Mouse (Mus musculus) retina, embryonic 14.5 days (tissue): ENCODE data around the gene Gigyf2.

Experiments
- DNase-seq: peaks from one replicate; pipeline ENCODE4 v3.0.0-alpha.2; 2015; ENCODE audit warnings: low spot score

Gene Gigyf2

DNA sequence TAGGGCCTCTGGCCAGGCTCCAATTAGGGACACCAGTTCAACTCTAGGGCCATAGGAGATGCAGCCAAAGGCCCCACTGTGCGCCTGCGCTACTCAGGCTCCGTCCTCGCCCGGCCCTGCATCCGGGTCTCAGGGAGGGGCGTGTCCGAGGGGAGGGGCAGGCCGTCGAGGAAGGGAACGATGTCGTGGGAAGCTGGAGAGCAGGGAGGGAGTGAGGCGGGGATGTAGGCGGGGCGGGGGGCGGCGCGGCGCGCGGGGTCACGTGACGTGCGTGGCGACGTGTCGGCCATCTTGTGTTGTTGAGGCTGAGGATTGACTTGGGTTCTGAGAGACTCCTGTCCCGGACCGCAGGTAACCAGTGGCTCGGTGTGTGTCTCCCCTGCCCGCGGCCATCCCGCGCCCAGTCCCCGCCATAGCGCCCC is at the start of gene Gigyf2:
TSS of gene Gigyf2 (plus strand) at position 257 of the 422 bp plus-strand sequence.
- peak; percentile 95 for DNase-seq

DNA sequence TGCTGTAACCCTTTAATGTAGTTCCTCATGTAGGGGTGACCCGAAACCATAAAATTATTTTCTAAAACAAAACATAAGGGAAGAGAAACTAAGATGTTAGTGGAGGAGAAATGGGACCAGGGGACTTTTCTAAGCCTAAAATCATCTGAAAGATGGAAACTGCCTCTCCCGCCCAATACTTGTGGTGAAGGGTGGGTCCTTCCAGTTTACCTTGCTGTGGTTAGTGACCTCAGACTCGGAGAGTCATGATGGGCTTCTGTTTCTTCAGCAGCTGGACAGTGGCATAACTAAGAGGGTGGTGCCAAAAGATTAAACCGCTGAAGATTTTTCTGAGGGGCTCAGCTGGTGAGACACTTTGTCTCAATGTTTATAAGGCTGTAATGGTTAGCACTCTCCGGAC is 46.5 kb upstream of the Gigyf2 start:
- no peak for DNase-seq

DNA sequence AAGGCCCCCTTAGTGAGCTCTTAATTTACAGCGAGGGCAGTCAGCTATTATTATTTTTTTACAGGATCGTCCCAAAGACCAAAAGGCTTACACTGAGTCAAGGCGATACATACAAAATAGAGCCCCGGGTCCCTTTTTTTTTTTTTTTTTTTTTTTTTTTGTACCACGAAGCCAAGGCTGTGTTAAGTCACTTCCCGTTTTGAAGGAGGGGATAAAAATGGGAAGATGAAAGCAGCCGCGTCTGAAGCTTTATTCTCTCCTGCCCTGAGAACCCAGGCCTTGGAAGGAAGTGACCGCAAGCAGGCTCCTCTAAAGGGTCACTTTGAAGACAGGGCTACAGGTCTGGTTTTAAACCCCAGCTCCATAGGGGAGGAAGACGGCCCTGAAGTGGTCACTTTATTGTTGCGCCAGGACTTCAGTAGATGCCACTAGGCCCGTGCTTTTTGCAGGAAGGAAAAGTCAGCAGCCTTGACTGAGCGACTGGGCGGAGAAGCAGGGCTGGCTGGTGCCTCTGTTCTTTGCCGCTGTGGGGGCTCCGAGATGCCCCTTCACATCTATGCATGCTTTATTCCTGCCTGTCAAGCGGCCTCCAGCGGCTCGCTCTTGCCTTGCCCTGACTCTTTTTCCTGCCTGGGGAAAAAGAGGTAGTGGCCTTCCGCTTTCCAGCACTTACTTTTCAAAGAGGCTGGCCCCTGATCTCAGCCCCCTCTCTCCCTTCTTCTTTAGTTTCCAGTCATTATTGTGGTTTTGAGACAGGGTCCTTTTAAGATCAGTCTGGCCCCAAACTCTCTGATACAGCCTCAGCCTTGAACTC is 45.0 kb upstream of the Gigyf2 start:
- DNase-seq = no peak

DNA sequence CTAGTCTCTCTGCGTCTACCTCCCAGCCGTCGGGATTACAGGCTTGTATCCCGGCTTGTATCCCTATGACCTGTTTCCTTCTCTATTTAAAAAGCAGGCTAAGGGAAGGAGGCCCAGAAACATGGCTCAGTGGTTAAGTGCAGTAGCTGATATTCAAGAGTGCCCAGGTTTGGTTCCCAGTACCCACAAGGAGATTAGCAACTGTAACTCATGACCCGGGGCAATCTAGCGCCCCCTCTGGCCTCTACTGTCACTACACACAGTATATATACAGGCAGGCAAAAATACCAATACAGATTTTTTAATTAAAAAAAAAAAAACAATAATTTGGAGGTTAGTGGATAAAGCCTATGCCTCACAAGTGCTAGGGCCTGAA is 44.4 kb upstream of the Gigyf2 start:
- DNase-seq = no peak

DNA sequence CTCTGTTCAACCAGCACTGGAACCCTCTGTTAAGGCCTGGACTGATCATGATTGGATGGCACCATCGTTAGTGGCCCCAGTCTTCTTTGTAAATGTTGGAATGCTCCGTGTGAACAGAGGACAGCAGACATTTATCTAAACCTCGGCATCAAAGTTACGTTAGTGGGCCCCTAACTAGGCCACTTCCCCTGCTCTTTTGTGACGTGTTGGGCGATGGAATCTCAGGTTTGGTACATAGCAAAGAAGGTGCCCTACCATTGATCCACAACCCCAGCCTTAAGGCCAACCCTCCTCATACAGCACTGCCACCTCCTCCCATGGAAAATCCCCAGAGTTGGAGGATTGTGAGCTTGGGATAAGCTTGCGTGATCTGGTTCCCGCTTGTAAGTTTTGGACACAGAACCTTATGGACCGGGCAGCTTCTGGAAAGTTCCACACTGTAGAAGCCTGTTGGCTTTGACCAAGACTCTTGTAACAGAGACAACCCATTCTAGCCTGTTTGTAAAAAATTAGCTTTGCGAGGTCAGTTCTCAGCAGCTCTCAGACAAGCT is 43.3 kb upstream of the Gigyf2 start:
- no peak for DNase-seq

DNA sequence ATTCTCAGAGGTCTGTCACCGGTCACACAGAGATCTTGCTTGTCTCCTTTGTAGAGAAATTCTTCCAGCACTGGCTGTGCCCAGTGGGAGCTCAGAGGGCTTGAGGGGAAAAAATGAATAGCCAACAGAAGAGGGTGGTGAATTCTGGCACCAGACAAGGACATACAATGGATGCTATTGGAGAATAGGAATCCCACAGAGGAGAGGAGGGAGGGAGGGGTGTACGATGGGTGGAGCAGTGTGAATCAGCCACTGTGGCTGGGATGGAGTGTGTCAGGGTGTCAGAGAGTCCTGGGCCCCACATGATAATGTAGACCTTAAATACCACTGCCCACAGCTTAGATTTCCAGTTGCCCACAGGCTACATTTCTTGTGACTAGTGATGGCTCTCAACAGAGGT is 39.7 kb upstream of the Gigyf2 start:
- DNase-seq = no peak

DNA sequence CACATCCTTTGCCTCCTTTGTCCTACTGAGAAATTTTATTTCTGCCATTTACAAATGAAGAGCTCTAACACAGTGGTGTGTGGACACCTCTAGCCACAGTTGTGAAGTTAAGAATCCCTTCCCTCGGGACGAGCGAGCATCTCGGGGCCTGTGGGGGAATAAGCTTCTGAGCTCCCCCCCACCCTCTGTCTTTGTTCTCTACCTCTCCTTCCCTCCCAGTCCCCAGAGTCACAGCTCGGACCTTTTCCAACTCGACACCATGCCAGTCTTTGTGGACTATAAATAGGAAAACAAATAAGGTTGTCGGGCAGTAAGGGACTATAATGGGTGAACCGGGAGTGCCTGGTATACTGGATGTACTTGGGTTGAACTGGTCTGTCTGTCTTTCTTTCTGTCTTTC is 35.4 kb upstream of the Gigyf2 start:
- DNase-seq = no peak

DNA sequence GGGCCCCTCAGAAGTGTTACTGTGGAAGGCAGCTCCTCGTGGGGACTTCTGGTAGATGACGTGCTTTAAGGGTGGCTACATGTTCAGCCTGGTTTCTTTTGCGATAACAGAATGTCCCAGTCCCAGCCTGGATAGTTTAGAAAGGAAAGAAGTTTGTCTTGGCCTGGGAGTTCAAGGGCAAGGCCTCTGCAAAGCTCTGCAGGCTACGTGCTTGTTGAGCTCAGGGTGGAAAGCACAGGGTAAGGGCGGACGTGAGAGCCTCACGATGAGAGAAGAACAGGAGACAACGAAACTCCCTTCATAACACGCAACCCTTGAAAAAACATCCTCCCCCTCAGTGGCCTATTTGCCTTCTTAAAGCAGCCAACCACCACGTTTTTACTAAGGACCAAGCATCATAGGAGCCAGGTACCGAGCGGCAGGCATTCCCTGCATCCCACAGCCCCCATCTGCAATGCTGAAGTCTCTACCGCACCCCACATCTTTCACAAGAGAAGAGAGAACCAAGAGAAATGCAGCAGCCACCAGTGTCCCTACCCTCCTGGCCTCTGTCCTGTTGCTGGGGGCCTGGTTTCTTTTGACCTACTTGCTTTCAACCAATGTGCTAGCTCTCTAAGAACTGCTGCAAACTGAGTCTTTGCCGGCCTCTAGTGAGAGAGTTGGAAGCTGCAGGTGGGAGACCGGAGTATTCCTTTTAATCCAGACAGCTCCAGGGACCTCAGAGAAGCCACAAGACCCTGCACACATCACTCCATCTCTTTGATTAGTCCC is 34.2 kb upstream of the Gigyf2 start:
- DNase-seq = peak; percentile 83

DNA sequence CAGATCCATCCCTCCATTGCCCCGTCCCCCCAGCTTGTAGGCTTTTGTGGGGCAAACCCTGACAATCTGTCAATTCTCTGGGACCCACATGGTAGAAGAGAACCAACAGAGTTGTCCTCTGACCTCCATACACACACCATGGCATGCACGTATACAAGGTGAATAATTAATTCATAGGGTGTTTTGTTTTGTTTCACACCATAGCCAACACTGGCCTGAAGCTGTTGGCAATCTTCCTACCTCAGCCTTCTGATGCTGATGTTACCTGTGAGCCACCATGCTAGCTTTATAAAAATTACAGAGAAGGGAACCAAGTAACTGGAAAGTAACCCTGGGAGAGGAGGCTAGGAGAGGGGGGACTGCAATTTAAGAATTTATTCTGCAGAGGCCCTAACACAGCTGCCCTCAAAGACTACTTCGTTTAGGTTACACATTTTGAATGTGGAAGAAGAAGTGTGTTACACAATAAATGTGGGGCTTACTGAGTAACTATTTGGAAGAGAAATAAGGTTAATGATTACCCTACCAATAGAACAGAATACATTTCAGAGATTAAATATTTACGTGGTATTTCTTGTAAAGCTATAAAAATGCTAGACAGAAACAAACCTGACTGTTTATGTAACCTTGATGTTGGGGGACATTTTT is 32.6 kb upstream of the Gigyf2 start:
- DNase-seq = no peak

DNA sequence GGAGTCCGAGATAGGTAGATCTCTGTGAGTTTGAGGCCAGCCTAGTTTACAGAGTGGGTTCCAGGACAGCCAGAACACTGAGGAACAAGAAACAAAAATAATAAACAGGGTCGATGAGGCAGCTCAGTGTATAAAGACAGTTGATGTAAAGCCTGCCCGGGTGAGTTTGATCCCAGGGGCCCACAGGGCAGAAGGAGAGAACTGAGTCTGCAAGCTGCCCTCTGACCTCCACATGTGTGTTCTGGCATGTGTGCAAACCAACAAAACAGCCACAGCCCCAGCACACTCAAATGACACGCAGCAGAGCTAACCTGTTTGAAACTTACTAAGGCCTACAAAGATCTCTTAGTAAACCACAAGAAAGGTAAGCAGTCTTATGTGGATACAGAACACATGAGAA is 31.8 kb upstream of the Gigyf2 start:
- DNase-seq = no peak

DNA sequence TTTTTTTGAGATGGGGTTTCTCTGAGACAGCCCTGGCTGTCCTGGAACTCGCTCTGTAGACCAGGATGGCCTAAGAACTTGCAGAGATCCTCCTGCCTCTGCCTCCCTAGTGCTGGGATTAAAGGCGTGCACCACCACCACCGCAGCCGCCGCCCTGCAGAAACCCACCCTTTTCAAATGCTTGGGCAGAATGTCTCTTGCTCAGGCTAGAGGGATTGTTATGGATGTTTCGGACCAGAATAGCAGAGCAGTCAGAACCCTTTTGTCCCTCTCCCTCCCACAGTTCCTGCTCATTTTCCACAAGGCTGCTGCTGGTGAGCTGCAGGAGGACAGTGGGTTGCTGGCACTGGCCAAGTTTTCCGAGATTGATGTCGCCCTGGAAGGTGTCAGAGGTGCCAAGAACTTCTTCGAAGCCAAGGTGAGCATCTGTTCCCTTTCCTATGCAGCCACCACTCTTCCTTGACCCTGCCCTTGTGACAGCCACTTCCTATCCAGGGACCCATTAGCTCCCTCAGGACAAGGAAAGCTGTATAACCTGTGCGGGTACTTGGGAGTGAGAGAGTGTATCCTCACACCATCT is 29.4 kb upstream of the Gigyf2 start:
- no peak for DNase-seq

DNA sequence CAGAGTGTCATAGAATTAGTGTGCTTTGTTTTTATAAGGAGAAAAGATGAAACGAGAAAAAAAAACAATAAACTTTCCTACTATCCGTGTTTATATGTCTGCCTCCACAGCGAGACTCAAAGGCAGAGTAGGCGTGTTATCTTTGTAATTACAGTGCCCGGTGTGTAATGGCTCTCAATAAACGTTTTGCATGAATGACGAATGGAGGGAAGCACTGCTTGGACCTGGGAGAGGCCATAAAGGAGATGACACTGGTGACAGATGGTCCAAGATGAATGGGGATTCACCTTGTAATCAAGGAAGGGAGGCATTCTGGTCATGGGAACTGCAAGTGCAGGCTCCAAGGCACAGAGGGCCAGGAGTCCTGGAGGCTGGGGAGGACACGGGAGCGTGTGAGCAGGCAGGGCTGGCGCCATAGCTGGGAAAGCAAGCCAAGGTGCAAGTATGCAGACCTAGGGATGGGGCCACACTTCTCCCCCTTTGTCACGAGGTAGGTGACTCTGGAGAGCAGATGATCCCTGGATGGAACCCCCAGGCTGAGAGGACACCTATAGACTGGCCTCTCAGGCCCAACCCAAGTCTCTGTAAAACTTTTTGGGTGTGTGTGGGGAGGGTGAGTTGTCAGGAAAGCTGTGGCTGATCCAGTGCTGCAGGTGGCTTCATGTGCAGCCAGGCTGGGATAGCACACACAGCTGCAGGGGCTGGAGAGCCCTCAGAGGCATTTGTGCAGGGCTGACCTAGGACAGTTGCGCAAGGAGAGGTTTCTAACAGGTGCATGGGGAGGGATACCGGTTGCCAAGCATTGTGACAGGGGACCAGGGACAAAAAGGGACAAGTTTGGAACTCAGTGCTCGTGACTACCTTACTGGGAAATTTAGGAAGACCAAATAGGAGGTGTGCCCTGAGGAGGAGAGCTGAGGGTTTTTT is 26.2 kb upstream of the Gigyf2 start:
- DNase-seq = no peak

DNA sequence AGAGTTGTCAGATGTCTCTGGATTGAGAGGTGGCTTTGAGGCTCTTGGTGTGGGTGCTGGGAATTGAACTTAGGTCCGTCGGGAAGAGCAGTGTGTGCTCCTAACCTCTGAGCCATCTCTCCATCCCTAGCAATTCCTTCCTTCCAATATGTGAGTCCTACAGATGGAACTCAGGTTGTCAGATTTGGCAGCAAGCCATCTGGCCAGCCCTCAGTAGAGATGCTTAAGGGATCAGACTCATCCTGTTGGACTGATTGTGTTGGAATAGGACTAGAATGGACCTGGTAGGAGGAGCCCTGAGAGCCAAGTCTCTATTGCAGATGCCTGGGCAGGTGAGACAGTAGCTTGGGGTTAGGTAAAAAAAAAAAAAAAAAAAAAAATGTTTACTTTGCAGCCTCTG is 24.8 kb upstream of the Gigyf2 start:
- DNase-seq = no peak

DNA sequence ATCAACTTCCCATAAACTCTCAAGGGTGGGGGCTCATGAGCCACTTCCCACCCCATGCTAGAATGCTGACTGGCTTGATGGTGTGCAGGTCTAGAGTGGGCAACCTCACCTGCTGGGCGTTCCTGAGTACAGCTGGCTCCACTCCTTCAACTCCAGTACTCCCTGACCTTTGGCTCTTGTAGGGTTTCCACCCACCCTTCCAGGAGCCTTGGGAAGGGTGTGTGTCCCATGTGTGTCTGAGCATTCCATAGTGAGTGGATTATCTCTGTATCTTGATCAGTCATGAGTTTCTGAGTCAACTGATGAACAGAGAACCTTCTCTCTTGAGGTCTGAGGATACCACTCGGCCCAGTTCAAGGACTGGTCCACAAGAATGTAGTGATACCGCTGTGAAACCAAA is 17.8 kb upstream of the Gigyf2 start:
- DNase-seq = no peak

DNA sequence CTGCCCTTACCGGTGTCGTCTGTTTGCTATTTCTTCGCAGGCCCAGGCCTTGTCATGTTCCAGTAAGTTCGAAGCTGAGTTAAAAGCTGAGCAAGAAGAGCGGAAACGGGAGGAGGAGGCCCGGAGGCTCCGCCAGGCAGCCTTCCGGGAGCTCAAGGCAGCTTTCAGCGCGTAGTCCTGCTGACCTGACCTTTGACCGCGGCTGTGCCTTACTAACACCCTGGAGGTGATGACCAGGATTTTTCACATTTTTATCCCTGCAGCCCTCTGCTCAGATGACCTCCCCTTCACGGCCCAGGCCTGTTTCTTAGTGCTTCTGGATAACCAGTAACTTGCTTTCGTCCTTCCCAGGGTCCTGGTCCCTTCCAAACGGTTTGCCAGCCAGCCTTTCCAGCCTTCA is 17.2 kb upstream of the Gigyf2 start:
- DNase-seq = no peak

DNA sequence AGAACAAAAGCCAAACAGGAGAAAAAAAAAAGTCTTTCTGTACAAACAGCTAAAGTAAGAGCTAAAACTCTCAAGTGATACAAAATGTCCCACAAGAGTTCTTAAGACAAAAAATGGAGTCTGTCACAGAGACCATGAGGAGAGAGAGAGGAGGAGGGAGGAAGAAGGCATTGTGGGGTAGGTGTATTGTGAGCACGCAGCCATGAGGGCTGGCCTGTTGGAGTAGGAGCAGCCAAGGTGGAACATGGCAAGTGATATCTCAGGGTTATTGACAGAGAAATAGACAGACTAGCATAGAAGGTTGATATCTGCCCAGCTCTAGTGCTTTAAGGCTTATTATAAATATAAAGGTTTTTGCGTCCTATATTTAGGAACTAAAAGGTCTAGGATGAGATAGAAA is 14.1 kb upstream of the Gigyf2 start:
- no peak for DNase-seq

DNA sequence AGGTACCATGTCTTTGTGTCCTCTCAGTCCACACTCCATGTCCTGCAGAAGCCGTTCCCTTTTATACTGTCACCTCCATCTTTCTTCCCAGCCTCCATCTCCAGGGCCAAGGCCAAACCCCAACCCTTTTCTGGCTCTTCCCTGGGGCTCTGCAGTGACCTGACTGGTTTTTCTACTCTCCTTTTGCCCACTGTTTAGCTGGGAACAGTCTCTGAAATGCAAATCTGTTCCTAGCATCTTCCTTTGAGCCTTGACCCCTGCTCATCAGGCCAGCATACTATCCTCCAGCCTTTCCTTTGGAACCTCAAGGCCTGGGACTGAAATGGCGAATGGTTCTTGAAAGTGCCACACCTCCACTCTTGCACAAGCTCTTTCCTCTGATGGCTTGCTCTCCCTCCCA is 13.7 kb upstream of the Gigyf2 start:
- DNase-seq = no peak

DNA sequence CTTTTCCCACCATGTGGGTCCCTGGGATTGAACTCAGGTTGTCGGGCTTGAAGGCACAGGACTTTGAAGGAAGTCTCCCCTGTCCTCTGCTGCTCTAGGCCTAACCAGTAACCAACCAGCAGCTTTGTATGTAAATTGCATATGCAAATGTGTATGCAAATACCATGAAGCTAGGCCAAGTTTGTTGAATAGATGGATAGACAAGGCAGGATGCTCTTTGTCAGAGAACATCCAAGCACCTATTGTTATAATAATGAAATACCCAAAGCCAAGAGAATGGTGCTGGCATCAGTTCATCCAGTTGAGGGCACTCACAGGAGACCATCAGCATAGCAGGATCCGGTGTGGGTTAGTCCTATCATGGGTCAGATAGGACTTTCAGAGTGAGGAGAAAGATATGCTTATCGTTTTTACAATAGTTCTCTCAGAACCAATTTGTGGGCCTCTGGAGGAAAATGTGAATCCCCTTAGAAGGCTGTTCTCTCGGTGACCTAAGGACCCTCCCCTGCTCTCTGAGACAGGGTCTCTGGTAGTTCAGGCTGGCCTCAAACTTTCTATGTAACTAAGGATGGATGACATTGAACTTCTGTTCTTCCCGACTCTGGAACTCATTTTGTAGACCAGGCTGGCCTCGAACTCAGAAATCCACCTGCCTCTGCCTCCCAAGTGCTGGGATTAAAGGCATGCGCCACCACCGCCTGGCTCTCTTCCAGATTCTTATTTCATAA is 12.8 kb upstream of the Gigyf2 start:
- no peak for DNase-seq

DNA sequence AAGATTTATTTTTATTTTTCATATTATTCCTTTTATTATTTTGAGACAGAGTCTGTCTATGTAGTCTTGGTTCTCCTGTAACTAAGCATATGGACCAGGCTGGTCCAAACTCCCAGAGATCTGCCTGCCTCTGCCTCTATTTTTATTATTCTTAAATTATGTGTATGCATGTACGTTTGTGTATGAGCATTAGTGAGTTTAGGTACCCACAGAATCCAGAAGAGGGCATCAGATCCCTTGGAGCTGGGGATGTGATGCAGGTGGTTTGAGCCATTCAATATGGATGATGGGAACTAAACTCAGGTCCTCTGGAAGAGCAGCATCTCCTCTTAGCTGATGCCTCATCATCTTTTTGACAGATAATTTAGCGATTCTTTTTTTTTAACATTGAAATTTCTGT is 11.4 kb upstream of the Gigyf2 start:
- DNase-seq = no peak

DNA sequence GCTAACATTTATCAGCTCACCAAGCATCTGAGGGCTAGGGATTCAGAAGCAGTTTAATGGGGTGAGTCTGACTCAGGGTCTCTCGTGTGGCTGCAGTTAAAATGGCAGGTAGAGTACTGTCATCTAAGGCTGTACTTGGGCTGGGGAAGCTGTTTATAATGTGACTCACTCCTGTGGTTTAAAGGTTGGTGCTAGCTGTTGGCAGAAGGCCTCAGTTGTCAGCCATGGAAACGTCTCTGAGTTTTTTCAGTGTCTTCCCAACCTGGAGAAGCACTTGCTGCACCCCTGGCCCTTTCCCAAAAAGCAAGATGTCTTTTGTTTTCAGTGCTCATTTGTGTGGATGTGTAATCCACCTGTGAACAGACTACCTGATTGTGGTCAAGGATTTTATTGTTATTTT is 10.9 kb upstream of the Gigyf2 start:
- no peak for DNase-seq

DNA sequence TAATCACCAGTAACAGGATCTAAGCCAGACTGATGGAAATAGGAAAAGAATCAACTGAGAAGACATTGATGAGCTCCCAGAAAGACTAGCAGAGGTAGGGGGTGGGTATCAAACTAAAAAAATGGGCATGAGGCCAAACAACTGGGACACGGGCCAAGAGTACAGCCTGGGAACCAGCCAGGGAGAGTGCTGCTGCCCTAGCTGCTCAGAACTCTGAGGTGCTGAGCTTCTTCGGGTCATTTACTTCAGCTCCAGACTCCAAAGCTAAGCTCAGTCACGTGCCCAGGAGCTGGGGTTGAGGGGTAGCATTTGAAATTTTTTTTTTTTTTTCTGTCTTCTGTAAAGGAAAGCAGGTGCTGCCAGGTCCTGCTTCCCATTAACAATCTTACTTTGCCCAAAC is 10.1 kb upstream of the Gigyf2 start:
- no peak for DNase-seq
